Mouse (Mus musculus): ENCODE measurements around the gene Dhrs7b. TPM values are rescaled to one million over a fixed set of nuclear protein-coding genes. Genes with fewer than 3 reads are reported as not detected.
"Not testable (repeated sequence)": the region's sequence is repeated elsewhere in the genome, so short reads cannot be mapped to it uniquely, and the experiment has no call there.

The Dhrs7b gene
- polyA plus RNA-seq, 1 experiment from 2014 or later, result 42.0 TPM

GRCm38 (mm10) chr11:60810046-60810965 lies 20.1 kb upstream of the Dhrs7b start:
- ATAC-seq (ENCODE audit: low read depth), result 0 out of 2 replicates have a peak, but pooled peaks have one; percentile 0
- no peaks in the 10 kb centered on the region for H3K27me3 ChIP-seq (ENCODE audit: control insufficient read depth, insufficient read depth, low read depth, low read length)
- peaks cover 28% of the 10 kb centered on the region for H3K4me1 ChIP-seq (replicated peaks; ENCODE audit: control insufficient read depth, insufficient read depth, low read length)
- no peaks in the 10 kb centered on the region for H3K36me3 ChIP-seq (ENCODE audit: control insufficient read depth, insufficient read depth, low read length)
- 9% methylated on average over 14 of the region's 14 CpGs for WGBS
- H3K4me2 ChIP-seq (ENCODE audit: low read depth, low read length), result peak overlapping the region; percentile 85
- H3K9ac ChIP-seq (ENCODE audit: low read length), result peak overlapping the region; percentile 43
- H3K9me3 ChIP-seq (ENCODE audit: control insufficient read depth, low read length), result no peaks in the 10 kb centered on the region
- peak overlapping the region; percentile 36 for H3K27ac ChIP-seq (ENCODE audit: low read length)
- peak overlapping the region; percentile 54 for H3K4me3 ChIP-seq (ENCODE audit: low read length)

DNA sequence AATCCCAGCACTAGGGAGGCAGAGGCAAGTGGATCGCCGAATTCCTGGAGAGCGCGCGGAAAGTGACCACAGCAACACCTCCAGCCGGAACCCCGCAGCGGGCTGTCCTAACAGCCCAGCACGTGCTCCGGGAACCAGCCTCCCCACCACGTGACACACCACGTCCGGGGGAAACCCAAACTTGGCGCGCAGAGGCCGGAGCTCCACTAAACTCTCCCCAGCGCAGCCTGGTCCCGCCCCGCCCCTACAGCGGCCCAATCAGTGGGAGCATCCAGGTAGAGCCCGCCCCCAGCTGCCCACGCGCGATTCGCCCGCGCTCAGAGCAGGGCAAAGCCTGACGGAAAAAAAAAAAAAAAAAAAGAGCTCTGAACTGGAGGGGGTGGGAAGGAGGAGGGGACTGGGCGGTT lies 19.4 kb upstream of the Dhrs7b start:
- no peaks in the 10 kb centered on the region for H3K36me3 ChIP-seq (ENCODE audit: control insufficient read depth, insufficient read depth, low read length)
- H3K9ac ChIP-seq (ENCODE audit: low read length), result peak overlapping the region; percentile 58
- H3K9me3 ChIP-seq (ENCODE audit: control insufficient read depth, low read length), result no peaks in the 10 kb centered on the region
- ATAC-seq (ENCODE audit: low read depth), result peak; percentile 100
- H3K4me1 ChIP-seq (replicated peaks; ENCODE audit: control insufficient read depth, insufficient read depth, low read length), result peaks cover 28% of the 10 kb centered on the region
- H3K27ac ChIP-seq (ENCODE audit: low read length), result peak overlapping the region; percentile 36
- H3K27me3 ChIP-seq (ENCODE audit: control insufficient read depth, insufficient read depth, low read depth, low read length), result no peaks in the 10 kb centered on the region
- 0% methylated on average over 29 of the region's 29 CpGs for WGBS
- peak overlapping the region; percentile 54 for H3K4me3 ChIP-seq (ENCODE audit: low read length)
- H3K4me2 ChIP-seq (ENCODE audit: low read depth, low read length), result peak overlapping the region; percentile 85

DNA sequence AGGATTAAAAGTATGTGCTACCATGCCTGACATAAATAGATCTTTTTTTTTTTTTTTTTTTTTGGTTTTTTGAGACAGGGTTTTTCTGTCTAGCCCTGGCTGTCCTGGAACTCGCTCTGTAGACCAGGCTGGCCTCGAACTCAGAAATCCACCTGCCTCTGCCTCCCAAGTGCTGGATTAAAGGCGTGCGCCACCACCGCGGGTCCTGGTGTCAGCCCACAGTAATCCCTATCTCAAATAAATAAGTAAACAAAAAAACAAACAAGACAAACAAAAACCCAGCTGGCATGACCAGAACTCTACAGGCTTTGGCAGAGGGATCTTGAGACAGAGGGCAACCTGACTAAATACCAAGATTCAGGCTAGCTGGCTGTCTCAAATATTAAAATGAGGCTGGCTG lies 18.8 kb upstream of the Dhrs7b start, which contains the start of gene Shmt1:
Gene Shmt1 (minus strand): TSS at position 101 of the 400 bp plus-strand sequence.
- 20% methylated on average over 6 of the region's 6 CpGs for WGBS
- Histone ChIP-seq H3K9ac (ENCODE audit: low read length) (peak within 1 kb of the TSS; percentile 58), H3K4me3 (ENCODE audit: low read length) (peak within 1 kb of the TSS; percentile 54), H3K27ac (ENCODE audit: low read length) (peak within 1 kb of the TSS; percentile 36), H3K4me2 (ENCODE audit: low read depth, low read length) (peak within 1 kb of the TSS; percentile 85), H3K4me1 (replicated peaks; ENCODE audit: control insufficient read depth, insufficient read depth, low read length) (peaks cover 28% of the 10 kb centered on the region)
- H3K27me3 ChIP-seq (ENCODE audit: control insufficient read depth, insufficient read depth, low read depth, low read length); H3K9me3 ChIP-seq (ENCODE audit: control insufficient read depth, low read length); H3K36me3 ChIP-seq (ENCODE audit: control insufficient read depth, insufficient read depth, low read length); ATAC-seq (ENCODE audit: low read depth): not testable (repeated sequence)

DNA sequence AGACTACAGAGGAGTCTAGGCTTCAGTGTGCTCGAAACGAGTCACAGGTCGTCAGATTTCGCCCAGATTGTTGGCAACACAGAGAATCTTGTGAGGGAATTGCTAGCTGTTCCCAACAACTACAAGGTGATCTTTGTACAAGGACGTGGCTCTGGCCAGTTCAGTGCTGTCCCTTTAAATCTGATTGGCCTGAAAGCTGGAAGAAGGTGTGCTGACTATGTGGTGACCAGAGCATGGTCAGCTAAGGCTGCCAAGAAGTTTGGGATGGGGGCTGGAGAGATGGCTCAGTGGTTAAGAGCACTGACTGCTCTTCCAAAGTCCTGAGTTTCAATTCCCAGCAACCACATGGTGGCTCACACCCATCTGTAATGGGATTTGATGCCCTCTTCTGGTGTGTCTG lies 14.0 kb upstream of the Dhrs7b start:
- no peak overlapping the region for H3K9ac ChIP-seq (ENCODE audit: low read length)
- no peaks in the 10 kb centered on the region for H3K36me3 ChIP-seq (ENCODE audit: control insufficient read depth, insufficient read depth, low read length)
- no peak overlapping the region for H3K27ac ChIP-seq (ENCODE audit: low read length)
- H3K4me1 ChIP-seq (replicated peaks; ENCODE audit: control insufficient read depth, insufficient read depth, low read length), result no peaks in the 10 kb centered on the region; the same call in 1 of the 2 replicates
- no peaks in the 10 kb centered on the region for H3K9me3 ChIP-seq (ENCODE audit: control insufficient read depth, low read length)
- WGBS, result 68% methylated on average over 5 of the region's 5 CpGs
- ATAC-seq (ENCODE audit: low read depth), result no peak
- no peak overlapping the region for H3K4me3 ChIP-seq (ENCODE audit: low read length)
- H3K4me2 ChIP-seq (ENCODE audit: low read depth, low read length), result no peak overlapping the region
- H3K27me3 ChIP-seq (ENCODE audit: control insufficient read depth, insufficient read depth, low read depth, low read length), result no peaks in the 10 kb centered on the region

GRCm38 (mm10) chr11:60823771-60824170 lies 6.7 kb upstream of the Dhrs7b start:
- no peaks in the 10 kb centered on the region for H3K4me1 ChIP-seq (replicated peaks; ENCODE audit: control insufficient read depth, insufficient read depth, low read length)
- H3K36me3 ChIP-seq (ENCODE audit: control insufficient read depth, insufficient read depth, low read length), result no peaks in the 10 kb centered on the region
- no peak overlapping the region for H3K4me3 ChIP-seq (ENCODE audit: low read length)
- no peak for ATAC-seq (ENCODE audit: low read depth)
- no peak overlapping the region for H3K27ac ChIP-seq (ENCODE audit: low read length)
- WGBS, result 70% methylated on average over 2 of the region's 2 CpGs
- no peaks in the 10 kb centered on the region for H3K9me3 ChIP-seq (ENCODE audit: control insufficient read depth, low read length)
- H3K4me2 ChIP-seq (ENCODE audit: low read depth, low read length), result no peak overlapping the region
- no peak overlapping the region for H3K9ac ChIP-seq (ENCODE audit: low read length)
- H3K27me3 ChIP-seq (ENCODE audit: control insufficient read depth, insufficient read depth, low read depth, low read length), result no peaks in the 10 kb centered on the region

GRCm38 (mm10) chr11:60825191-60825590 lies 5.2 kb upstream of the Dhrs7b start:
- H3K4me1 ChIP-seq (replicated peaks; ENCODE audit: control insufficient read depth, insufficient read depth, low read length), result no peaks in the 10 kb centered on the region
- H3K4me2 ChIP-seq (ENCODE audit: low read depth, low read length), result no peak overlapping the region
- no peak overlapping the region for H3K4me3 ChIP-seq (ENCODE audit: low read length)
- H3K27me3 ChIP-seq (ENCODE audit: control insufficient read depth, insufficient read depth, low read depth, low read length), result no peaks in the 10 kb centered on the region
- H3K27ac ChIP-seq (ENCODE audit: low read length), result peak overlapping the region; percentile 73
- ATAC-seq (ENCODE audit: low read depth), result peak; percentile 96
- 37% methylated on average over 3 of the region's 3 CpGs for WGBS
- H3K9ac ChIP-seq (ENCODE audit: low read length), result no peak overlapping the region
- no peaks in the 10 kb centered on the region for H3K36me3 ChIP-seq (ENCODE audit: control insufficient read depth, insufficient read depth, low read length)
- no peaks in the 10 kb centered on the region for H3K9me3 ChIP-seq (ENCODE audit: control insufficient read depth, low read length)

DNA sequence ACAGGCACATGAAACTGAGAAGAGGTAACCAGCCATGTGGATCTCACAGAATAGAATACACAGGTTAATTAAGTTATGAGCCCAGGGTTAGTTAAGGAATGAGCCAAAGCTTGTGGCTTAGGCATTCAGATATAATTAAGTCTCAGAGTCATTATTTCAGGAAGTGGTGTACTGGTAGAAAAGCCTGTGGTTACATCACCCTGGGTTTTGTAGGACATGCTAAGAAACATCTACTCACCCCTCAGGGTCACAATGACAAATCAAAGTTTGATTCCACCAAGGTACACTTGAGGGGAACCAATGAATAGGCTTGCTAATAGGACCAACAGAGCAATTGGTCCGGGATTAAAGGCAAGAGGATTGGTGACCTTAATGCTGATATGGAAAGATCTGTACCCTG lies 3.7 kb upstream of the Dhrs7b start:
- no peaks in the 10 kb centered on the region for H3K9me3 ChIP-seq (ENCODE audit: control insufficient read depth, low read length)
- no peak for ATAC-seq (ENCODE audit: low read depth)
- 57% methylated on average over 1 of the region's 1 CpGs for WGBS
- no peaks in the 10 kb centered on the region for H3K36me3 ChIP-seq (ENCODE audit: control insufficient read depth, insufficient read depth, low read length)
- no peak overlapping the region for H3K27ac ChIP-seq (ENCODE audit: low read length)
- peaks cover 4% of the 10 kb centered on the region for H3K4me1 ChIP-seq (replicated peaks; ENCODE audit: control insufficient read depth, insufficient read depth, low read length)
- no peak overlapping the region for H3K4me2 ChIP-seq (ENCODE audit: low read depth, low read length)
- H3K27me3 ChIP-seq (ENCODE audit: control insufficient read depth, insufficient read depth, low read depth, low read length), result no peaks in the 10 kb centered on the region
- H3K4me3 ChIP-seq (ENCODE audit: low read length), result no peak overlapping the region
- no peak overlapping the region for H3K9ac ChIP-seq (ENCODE audit: low read length)

GRCm38 (mm10) chr11:60827241-60827945 lies 3.0 kb upstream of the Dhrs7b start:
- peaks cover 4% of the 10 kb centered on the region for H3K4me1 ChIP-seq (replicated peaks; ENCODE audit: control insufficient read depth, insufficient read depth, low read length)
- no peaks in the 10 kb centered on the region for H3K9me3 ChIP-seq (ENCODE audit: control insufficient read depth, low read length)
- H3K27ac ChIP-seq (ENCODE audit: low read length), result no peak overlapping the region
- H3K27me3 ChIP-seq (ENCODE audit: control insufficient read depth, insufficient read depth, low read depth, low read length), result no peaks in the 10 kb centered on the region
- H3K36me3 ChIP-seq (ENCODE audit: control insufficient read depth, insufficient read depth, low read length), result no peaks in the 10 kb centered on the region
- no peak for ATAC-seq (ENCODE audit: low read depth)
- no peak overlapping the region for H3K9ac ChIP-seq (ENCODE audit: low read length)
- H3K4me3 ChIP-seq (ENCODE audit: low read length), result no peak overlapping the region
- 70% methylated on average over 4 of the region's 4 CpGs for WGBS
- H3K4me2 ChIP-seq (ENCODE audit: low read depth, low read length), result no peak overlapping the region

DNA sequence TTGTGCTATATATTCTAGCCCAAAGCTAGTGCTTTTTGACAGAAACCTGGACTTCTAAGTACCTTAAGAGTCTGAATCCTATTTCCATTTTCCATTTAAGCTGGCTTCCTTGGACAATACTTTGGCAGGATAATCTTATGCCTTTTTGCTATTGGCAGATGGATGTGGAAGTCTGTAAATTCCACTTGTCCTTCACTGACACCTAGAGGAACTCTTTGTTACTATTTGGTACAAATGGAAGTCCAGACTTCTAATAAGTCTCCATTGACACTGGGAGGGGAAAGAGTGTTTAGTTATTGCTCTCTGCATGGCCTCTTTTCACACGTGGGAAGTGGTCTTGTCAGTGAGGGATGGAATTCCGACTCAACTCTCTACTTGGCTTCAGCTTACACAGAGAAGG lies 1.5 kb upstream of the Dhrs7b start:
- Histone ChIP-seq H3K4me2 (ENCODE audit: low read depth, low read length) (no peak overlapping the region), H3K27me3 (ENCODE audit: control insufficient read depth, insufficient read depth, low read depth, low read length) (no peaks in the 10 kb centered on the region), H3K36me3 (ENCODE audit: control insufficient read depth, insufficient read depth, low read length) (no peaks in the 10 kb centered on the region), H3K27ac (ENCODE audit: low read length) (no peak overlapping the region), H3K9ac (ENCODE audit: low read length) (no peak overlapping the region), H3K9me3 (ENCODE audit: control insufficient read depth, low read length) (no peaks in the 10 kb centered on the region), H3K4me1 (replicated peaks; ENCODE audit: control insufficient read depth, insufficient read depth, low read length) (peaks cover 4% of the 10 kb centered on the region), H3K4me3 (ENCODE audit: low read length) (no peak overlapping the region)
- no peak for ATAC-seq (ENCODE audit: low read depth)
- WGBS, result 29% methylated on average over 2 of the region's 2 CpGs
